8 mouse cellular contexts compared by ENCODE assay signal in genomic region chr5:138272409-138272923, GRCm38 (mm10). TPM values are rescaled to one million over a fixed set of nuclear protein-coding genes. Genes with fewer than 3 reads are reported as not detected.
DNase-seq lines count a peak whose midpoint lies in the region; ATAC-seq and TF ChIP-seq lines count a peak whose summit lies in the region.

Gene Gal3st4, minus strand, starts transcription at chr5:138272840.

- no peaks in the 10 kb centered on the region for H3K27me3 ChIP-seq in kidney, embryonic 15.5 days
- peaks cover 5% of the 10 kb centered on the region for H3K27me3 ChIP-seq in embryonic facial prominence, embryonic 13.5 days
- H3K27me3 ChIP-seq in midbrain, postnatal 0 days (ENCODE audit: insufficient read depth, low read length), result no peaks in the 10 kb centered on the region

- H3K27ac ChIP-seq in kidney, embryonic 15.5 days, result peak within 1 kb of the TSS; percentile 77
- peak within 1 kb of the TSS; percentile 51 for H3K27ac ChIP-seq in embryonic facial prominence, embryonic 13.5 days
- H3K27ac ChIP-seq in midbrain, postnatal 0 days (ENCODE audit: low read depth, low read length), result no peak within 1 kb of the TSS

- 0 out of 2 replicates have a peak, but pooled peaks have one; percentile 34 for ATAC-seq in kidney, embryonic 15.5 days (replicated peaks; ENCODE audit: low FRiP score)
- ATAC-seq in embryonic facial prominence, embryonic 13.5 days (ENCODE audit: insufficient number of reproducible peaks, insufficient read depth, low FRiP score, low TSS enrichment, low read depth), result no peak
- ATAC-seq in midbrain, postnatal 0 days (ENCODE audit: low FRiP score), result no peak

- H3K4me1 ChIP-seq in kidney, embryonic 15.5 days, result peaks cover 39% of the 10 kb centered on the region
- H3K4me1 ChIP-seq in embryonic facial prominence, embryonic 13.5 days, result peaks cover 49% of the 10 kb centered on the region
- H3K4me1 ChIP-seq in midbrain, postnatal 0 days (ENCODE audit: insufficient read depth, low read length), result no peaks in the 10 kb centered on the region; the same call in 1 of the 2 replicates

- TF ChIP-seq CTCF in midbrain, postnatal 0 days (IDR thresholded peaks at IDR 0.05), result no peak

- H3K9ac ChIP-seq in kidney, embryonic 15.5 days, result peak within 1 kb of the TSS; percentile 23
- H3K9ac ChIP-seq in embryonic facial prominence, embryonic 13.5 days, result peak within 1 kb of the TSS; percentile 64
- H3K9ac ChIP-seq in midbrain, postnatal 0 days (replicated peaks; ENCODE audit: low read length, poor library complexity, severe bottlenecking), result no peak within 1 kb of the TSS

- H3K36me3 ChIP-seq in kidney, embryonic 15.5 days, result peaks cover 14% of the 10 kb centered on the region
- peaks cover 28% of the 10 kb centered on the region for H3K36me3 ChIP-seq in embryonic facial prominence, embryonic 13.5 days
- peaks cover 4% of the 10 kb centered on the region for H3K36me3 ChIP-seq in midbrain, postnatal 0 days (ENCODE audit: insufficient read depth, low read length)

- no peaks in the 10 kb centered on the region for H3K9me3 ChIP-seq in kidney, embryonic 15.5 days (replicated peaks)
- H3K9me3 ChIP-seq in embryonic facial prominence, embryonic 13.5 days, result no peaks in the 10 kb centered on the region
- H3K9me3 ChIP-seq in midbrain, postnatal 0 days (ENCODE audit: low read length), result no peaks in the 10 kb centered on the region

- H3K4me2 ChIP-seq in kidney, embryonic 15.5 days, result peak within 1 kb of the TSS; percentile 52
- H3K4me2 ChIP-seq in embryonic facial prominence, embryonic 13.5 days, result peak within 1 kb of the TSS; percentile 54
- peak within 1 kb of the TSS; percentile 26 for H3K4me2 ChIP-seq in midbrain, postnatal 0 days (ENCODE audit: low read depth, low read length, poor library complexity, severe bottlenecking)

- 3% methylated on average over 12 of the region's 12 CpGs for WGBS in kidney, embryonic 15.5 days
- WGBS in embryonic facial prominence, embryonic 13.5 days, result 3% methylated on average over 12 of the region's 12 CpGs
- 1% methylated on average over 12 of the region's 12 CpGs for WGBS in midbrain, postnatal 0 days

- H3K4me3 ChIP-seq in kidney, embryonic 15.5 days (replicated peaks), result peak within 1 kb of the TSS; percentile 30
- H3K4me3 ChIP-seq in embryonic facial prominence, embryonic 13.5 days, result peak within 1 kb of the TSS; percentile 28
- H3K4me3 ChIP-seq in midbrain, postnatal 0 days (ENCODE audit: low read depth, low read length), result no peak within 1 kb of the TSS

- no peak for DNase-seq in kidney, adult 8-10 months
- peak; percentile 36 to 45 for DNase-seq in heart, postnatal 36 days
- DNase-seq in midbrain, postnatal 0 days (ENCODE audit: low spot score), result no peak
- DNase-seq in T-cell, adult 2 months (ENCODE audit: low spot score), result no peak
- DNase-seq in frontal cortex, postnatal 25 days (ENCODE audit: low spot score in 2 of 2), result no peak
- DNase-seq in ovary, adult 18-20 months (ENCODE audit: low spot score), result no peak

- intact Hi-C loops in heart, postnatal 36 days (cut with DNase I), result no loop called here

RNA-seq across cellular contexts. Expression of gene Gal3st4, which starts in this region (rescaled TPM):
- 2.1 and 2.7 TPM in 2 replicates for polyA plus RNA-seq in kidney, embryonic 15.5 days (2015; fragmentation: Nextera tagmentation; extraction: Ambion mirVana)
- polyA plus RNA-seq in embryonic facial prominence, embryonic 13.5 days (2015; fragmentation: Nextera tagmentation; extraction: Ambion mirVana), result 3.7 and 4.2 TPM in 2 replicates
- under 1 TPM; 0.19 to 0.31 TPM for total RNA-seq in heart, postnatal 36 days (2021)
- total RNA-seq in midbrain, postnatal 0 days (2014; rRNA removed), result 0.71 and 1.4 TPM in 2 replicates
- polyA plus RNA-seq in midbrain, postnatal 0 days (2015; fragmentation: Nextera tagmentation; extraction: Ambion mirVana), result 1.7 TPM in 2 replicates

Comparison
In these comparisons a context has a peak if more than half of its experiments do, and no peak if none do; other contexts are left out.
1. Peak in DNase-seq in heart, postnatal 36 days; RNA of the gene not detected or under 1 TPM.